Mouse (Mus musculus) small intestine, adult 2 months (tissue): ENCODE measurements around the gene Nde1. TPM values are rescaled to one million over a fixed set of nuclear protein-coding genes. Genes with fewer than 3 reads are reported as not detected.
"Not testable (repeated sequence)": the region's sequence is repeated elsewhere in the genome, so short reads cannot be mapped to it uniquely, and the experiment has no call there.

Experiments used
- H3K27ac ChIP-seq: fragments of 200-500 bp; 2 replicates; pipeline ENCODE4 v1.5.1; 2012; ENCODE audit warnings: low read depth, low read length, control low read depth, inconsistent platforms; ENCODE audit not compliant: insufficient read depth
- H3K27me3 ChIP-seq: fragments of 200-500 bp; 2 replicates; pipeline ENCODE4 v1.6.1; 2012; ENCODE audit warnings: mild to moderate bottlenecking, moderate library complexity, low read length, inconsistent platforms; ENCODE audit not compliant: control insufficient read depth, insufficient read depth
- H3K36me3 ChIP-seq: fragments of 200-500 bp; 2 replicates; pipeline ENCODE4 v1.6.1; 2012; ENCODE audit warnings: mild to moderate bottlenecking, low read length, control low read depth, inconsistent platforms; ENCODE audit not compliant: control insufficient read depth, insufficient read depth
- H3K4me1 ChIP-seq: fragments of 200-500 bp; 2 replicates; pipeline ENCODE4 v1.6.1; 2012; ENCODE audit warnings: low read length, inconsistent platforms, mixed read lengths; ENCODE audit not compliant: control insufficient read depth, insufficient read depth, insufficient read length
- H3K4me3 ChIP-seq: fragments of 200-500 bp; 2 replicates; pipeline ENCODE4 v1.5.1; 2012; ENCODE audit warnings: low read depth, mild to moderate bottlenecking, control low read depth, inconsistent platforms, low read length, moderate library complexity
- CTCF ChIP-seq: fragments of 200-500 bp; IDR thresholded peaks from 2 replicates; pipeline ENCODE4 v1.5.1; 2012; ENCODE audit warnings: low read depth, mild to moderate bottlenecking, control low read depth, inconsistent platforms, low read length, moderate library complexity, mixed read lengths; ENCODE audit not compliant: insufficient replicate concordance, insufficient read length; ENCODE audit errors: extremely low read depth
- POLR2A ChIP-seq: fragments of 200-500 bp; IDR thresholded peaks from 2 replicates; pipeline ENCODE4 v1.6.1; 2012; ENCODE audit warnings: low read depth, mild to moderate bottlenecking, control low read depth, inconsistent platforms, low read length, moderate library complexity
- WGBS: fragments of 180-500 bp; shearing (Covaris S2); methylation state at CpG from one replicate; pipeline ENCODE4 v1.1.7; 2018; 5-methylcytosine and 5-hydroxymethylcytosine counted together
- polyA plus RNA-seq: library from polyadenylated mRNA; depleted of rRNA; stranded (reverse); fragments of >200 nt; gene quantifications from 2 replicates; pipeline ENCODE4 v1.2.3, GENCODE M21; 2012

Nde1 gene
- polyA plus RNA-seq, 1 experiment: 15.8 TPM

DNA sequence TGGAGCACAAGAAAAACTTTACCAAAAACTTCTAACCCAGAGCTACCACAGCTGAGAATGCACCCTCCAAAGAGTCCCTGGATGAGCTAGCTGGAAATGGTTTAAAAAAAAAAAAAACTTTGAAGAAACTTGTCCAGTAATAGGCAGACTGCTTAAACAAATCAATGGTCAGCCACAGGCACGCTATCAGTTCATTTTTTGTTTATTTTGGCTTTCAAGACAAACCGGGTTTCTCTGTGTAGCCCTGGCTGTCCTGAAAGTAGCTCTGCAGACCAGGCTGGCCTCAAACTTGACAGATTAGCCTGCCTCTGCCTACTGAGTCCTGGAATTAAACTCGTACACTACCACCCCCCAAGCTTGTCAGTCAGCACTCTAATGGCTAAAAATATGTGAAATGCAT, 19.8 kb upstream of the Nde1 start:
- TF ChIP-seq POLR2A: no peak
- TF ChIP-seq CTCF: no peak
- H3K4me1 ChIP-seq: no peaks in the 10 kb centered on the region
- 58% methylated on average over 3 of the region's 3 CpGs for WGBS
- H3K27ac ChIP-seq: no peak overlapping the region
- H3K4me3 ChIP-seq: no peak overlapping the region
- peaks cover 76% of the 10 kb centered on the region for H3K36me3 ChIP-seq
- H3K27me3 ChIP-seq: no peaks in the 10 kb centered on the region

- Histone ChIP-seq H3K4me1 (no peaks in the 10 kb centered on the region), H3K27me3 (no peaks in the 10 kb centered on the region), H3K4me3 (no peak overlapping the region), H3K27ac (no peak overlapping the region), H3K36me3 (peaks cover 69% of the 10 kb centered on the region)
- TF ChIP-seq CTCF (no peak), POLR2A (no peak)
Observed at GRCm38 (mm10) chr16:14147712-14148111, 15.4 kb upstream of the Nde1 start.

- Histone ChIP-seq H3K4me3 (no peak overlapping the region), H3K36me3 (peaks cover 45% of the 10 kb centered on the region), H3K27ac (no peak overlapping the region), H3K4me1 (no peaks in the 10 kb centered on the region), H3K27me3 (no peaks in the 10 kb centered on the region)
- 88% methylated on average over 4 of the region's 4 CpGs for WGBS
- TF ChIP-seq POLR2A: no peak
Observed at GRCm38 (mm10) chr16:14151718-14152117, 11.4 kb upstream of the Nde1 start.

- 24% methylated on average over 1 of the region's 2 CpGs for WGBS
- not testable (repeated sequence) for H3K27me3 ChIP-seq, H3K4me3 ChIP-seq
Observed at GRCm38 (mm10) chr16:14155638-14156037, 7.4 kb upstream of the Nde1 start.

DNA sequence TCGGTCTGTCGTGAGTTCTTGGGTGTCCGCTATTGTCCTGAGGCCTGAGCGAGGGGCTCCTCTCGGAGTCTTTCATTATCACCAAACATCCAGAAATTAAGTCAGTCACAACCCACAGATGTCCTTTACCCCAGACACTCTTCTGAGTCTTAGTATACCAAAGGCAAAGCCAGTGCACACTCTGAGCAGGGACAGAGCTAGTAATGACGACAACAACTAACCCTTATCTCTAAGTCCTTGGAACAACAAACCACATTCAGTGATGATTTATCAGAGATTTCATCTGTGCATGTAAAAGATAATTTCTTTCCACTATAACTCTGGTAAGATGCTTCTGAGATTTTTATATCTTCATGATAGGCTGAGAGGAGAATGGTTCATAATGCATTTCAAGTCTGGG, 6.8 kb upstream of the Nde1 start:
- 89% methylated on average over 6 of the region's 6 CpGs for WGBS
- H3K4me3 ChIP-seq: no peak overlapping the region
- peaks cover 3% of the 10 kb centered on the region; the same call in 1 of the 2 replicates for H3K4me1 ChIP-seq
- H3K27me3 ChIP-seq: no peaks in the 10 kb centered on the region
- H3K36me3 ChIP-seq: peaks cover 18% of the 10 kb centered on the region
- TF ChIP-seq POLR2A (no peak), CTCF (no peak)
- no peak overlapping the region for H3K27ac ChIP-seq

More at GRCm38 (mm10) chr16:14155638-14156037, 7.4 kb upstream of the Nde1 start:
- H3K4me1 ChIP-seq, H3K27ac ChIP-seq: not testable (repeated sequence)
- peaks cover 22% of the 10 kb centered on the region for H3K36me3 ChIP-seq

- WGBS: 3% methylated on average over 7 of the region's 7 CpGs
- Histone ChIP-seq H3K27ac (peak overlapping the region; percentile 63), H3K4me3 (peak overlapping the region; percentile 99), H3K27me3 (no peaks in the 10 kb centered on the region), H3K4me1 (peaks cover 3% of the 10 kb centered on the region; the same call in 1 of the 2 replicates), H3K36me3 (peaks cover 2% of the 10 kb centered on the region; the same call in 1 of the 2 replicates)
- TF ChIP-seq POLR2A (no peak), CTCF (no peak)
Observed at GRCm38 (mm10) chr16:14158536-14158935, 4.5 kb upstream of the Nde1 start.

DNA sequence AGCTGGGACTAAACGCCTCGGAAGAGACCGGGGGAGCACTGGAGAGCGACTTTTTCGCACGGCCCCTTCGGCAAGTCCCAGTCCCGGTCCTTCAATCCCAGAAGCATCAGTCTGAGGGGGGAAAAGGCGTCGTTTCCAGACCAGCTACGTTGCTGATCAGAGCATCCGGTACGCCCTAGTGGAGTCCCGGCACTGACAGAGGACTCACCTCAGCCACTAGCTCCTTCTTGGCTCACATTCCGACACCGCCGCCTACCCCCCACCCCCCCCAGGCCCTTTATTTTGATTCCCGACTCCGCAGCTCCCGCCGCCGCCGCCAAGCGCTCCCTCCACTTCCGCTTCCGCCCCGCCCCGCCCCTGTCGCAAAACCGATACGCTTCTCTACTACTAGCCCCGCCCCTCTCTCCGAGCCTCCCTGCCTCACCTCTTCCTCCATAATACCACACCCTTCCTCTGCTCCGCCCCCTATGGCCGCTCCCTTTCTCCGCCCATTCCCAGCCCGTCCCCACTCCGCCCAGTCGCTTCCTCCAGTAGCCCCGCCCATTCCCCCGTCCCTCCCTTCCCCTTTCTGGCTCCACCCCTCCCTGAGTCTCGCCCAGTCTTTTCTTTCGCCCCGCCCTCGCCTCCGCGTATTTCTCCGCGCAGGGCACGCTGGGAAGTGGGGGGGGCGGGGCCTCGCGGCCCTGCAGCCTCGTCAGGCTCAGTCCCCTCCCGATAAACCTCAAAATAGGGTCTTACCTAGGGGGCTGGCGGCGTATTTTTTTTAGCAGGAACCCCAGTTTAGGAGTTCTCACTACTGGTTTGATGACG, 3.9 kb upstream of the Nde1 start:
- Histone ChIP-seq H3K4me3 (peak overlapping the region; percentile 99), H3K27ac (peak overlapping the region; percentile 99), H3K4me1 (peaks cover 3% of the 10 kb centered on the region; the same call in 1 of the 2 replicates), H3K27me3 (no peaks in the 10 kb centered on the region), H3K36me3 (no peaks in the 10 kb centered on the region)
- WGBS: 1% methylated on average over 57 of the region's 58 CpGs
- TF ChIP-seq POLR2A (peak; percentile 96), CTCF (peak; percentile 37; the same call in 1 of the 2 replicates)
